Mouse (Mus musculus) hindbrain, embryonic 13.5 days (tissue): Measurements from ENCODE around the gene Nkap. TPM values are rescaled to one million over a fixed set of nuclear protein-coding genes. Genes with fewer than 3 reads are reported as not detected.
"Not testable (repeated sequence)": the region's sequence is repeated elsewhere in the genome, so short reads cannot be mapped to it uniquely, and the experiment has no call there.

Experiments
- ATAC-seq: fragments of 200-750 bp; cut with Nextera tagmentation; 2 replicates; pipeline ENCODE4 v1.8.0; 2017; ENCODE audit warnings: moderate TSS enrichment; ENCODE audit not compliant: low FRiP score
- H3K27ac ChIP-seq: fragments of 300-500 bp; sonication (generic); 2 replicates; pipeline ENCODE4 v1.5.1; 2015; ENCODE audit warnings: inconsistent platforms, mild to moderate bottlenecking, moderate library complexity
- H3K27me3 ChIP-seq: fragments of 300-500 bp; sonication (generic); 2 replicates; pipeline ENCODE4 v1.6.1; 2015; ENCODE audit warnings: mild to moderate bottlenecking, inconsistent platforms
- H3K36me3 ChIP-seq: fragments of 300-500 bp; sonication (generic); 2 replicates; pipeline ENCODE4 v1.6.1; 2015; ENCODE audit warnings: mild to moderate bottlenecking, inconsistent platforms
- H3K4me1 ChIP-seq: fragments of 300-500 bp; sonication (generic); replicated peaks from 2 replicates; pipeline ENCODE4 v1.6.1; 2015; ENCODE audit warnings: inconsistent platforms
- H3K4me2 ChIP-seq: fragments of 300-500 bp; sonication (generic); 2 replicates; pipeline ENCODE4 v1.6.1; 2015; ENCODE audit warnings: inconsistent platforms, mild to moderate bottlenecking, moderate library complexity
- H3K4me3 ChIP-seq: fragments of 300-500 bp; sonication (generic); 2 replicates; pipeline ENCODE4 v1.5.1; 2015; ENCODE audit warnings: mild to moderate bottlenecking, inconsistent platforms
- H3K9ac ChIP-seq: fragments of 300-500 bp; sonication (generic); 2 replicates; pipeline ENCODE4 v1.6.1; 2015; ENCODE audit warnings: mild to moderate bottlenecking, inconsistent platforms
- H3K9me3 ChIP-seq: fragments of 300-500 bp; sonication (generic); 2 replicates; pipeline ENCODE4 v1.6.1; 2016; ENCODE audit warnings: inconsistent platforms
- WGBS: fragments of 180-500 bp; shearing (Covaris S2); methylation state at CpG from one replicate; pipeline ENCODE4 v1.1.7; 2015; 5-methylcytosine and 5-hydroxymethylcytosine counted together
- polyA plus RNA-seq: library from polyadenylated mRNA; unstranded; fragments of >200 nt; fragmentation: Nextera tagmentation; extraction: Ambion mirVana; gene quantifications from 2 replicates; pipeline ENCODE4 v1.2.1, GENCODE M21; 2015

Nkap gene
- 24.2 and 25.0 TPM in 2 replicates for polyA plus RNA-seq

DNA sequence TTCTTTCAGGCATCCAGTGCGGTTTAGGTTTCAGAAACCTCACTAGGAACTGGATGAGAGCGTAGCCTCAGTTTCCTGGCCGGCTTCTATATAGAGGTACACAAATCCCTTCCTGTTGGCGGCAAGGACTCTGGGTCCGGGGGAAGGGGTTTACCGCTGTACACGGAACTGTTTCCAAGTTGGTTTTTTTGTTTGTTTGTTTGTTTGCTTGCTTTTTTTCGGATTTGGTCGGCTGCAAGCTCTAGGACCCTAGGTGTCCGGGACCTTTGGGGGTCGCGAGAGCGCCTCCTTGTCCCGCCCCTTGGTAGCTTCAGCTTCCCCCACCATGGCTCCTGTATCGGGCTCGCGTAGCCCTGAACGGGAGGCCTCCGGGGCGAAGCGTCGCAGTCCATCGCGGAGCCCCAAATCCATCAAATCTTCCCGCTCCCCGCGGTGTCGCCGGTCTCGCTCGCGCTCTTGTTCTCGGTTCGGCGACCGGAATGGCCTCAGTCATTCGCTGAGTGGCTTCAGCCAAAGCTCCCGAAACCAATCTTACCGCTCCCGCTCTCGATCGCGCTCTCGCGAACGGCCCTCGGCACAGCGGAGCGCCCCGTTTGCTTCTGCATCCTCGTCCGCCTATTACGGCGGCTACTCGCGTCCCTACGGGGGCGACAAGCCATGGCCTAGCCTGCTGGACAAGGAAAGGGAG lies at the start of gene Nkap:
Gene Nkap, plus strand, starts transcription at position 125 of the 688 bp plus-strand sequence.
- Histone ChIP-seq H3K27me3 (no peaks in the 10 kb centered on the region), H3K4me3 (peak within 1 kb of the TSS; percentile 60), H3K4me2 (peak within 1 kb of the TSS; percentile 62), H3K9me3 (no peaks in the 10 kb centered on the region), H3K27ac (peak within 1 kb of the TSS; percentile 79), H3K9ac (peak within 1 kb of the TSS; percentile 79), H3K4me1 (peaks cover 14% of the 10 kb centered on the region), H3K36me3 (no peaks in the 10 kb centered on the region)
- peak; percentile 87 for ATAC-seq
- 10% methylated on average over 54 of the region's 58 CpGs for WGBS

GRCm38 (mm10) chrX:37080345-37080744 lies 46.2 kb upstream of the Nkap start:
- not testable (repeated sequence) for ATAC-seq, H3K4me3 ChIP-seq, H3K9me3 ChIP-seq, H3K4me2 ChIP-seq, H3K9ac ChIP-seq, H3K27me3 ChIP-seq, H3K27ac ChIP-seq
- H3K4me1 ChIP-seq = peaks cover 10% of the 10 kb centered on the region
- H3K36me3 ChIP-seq = peaks cover 11% of the 10 kb centered on the region
- WGBS = 73% methylated on average over 4 of the region's 4 CpGs

GRCm38 (mm10) chrX:37081194-37081593 lies 45.4 kb upstream of the Nkap start:
- no peaks in the 10 kb centered on the region for H3K27me3 ChIP-seq
- no peak overlapping the region for H3K4me2 ChIP-seq
- ATAC-seq = no peak
- H3K27ac ChIP-seq = no peak overlapping the region
- H3K4me3 ChIP-seq = no peak overlapping the region
- no peak overlapping the region for H3K9ac ChIP-seq
- 50% methylated on average over 6 of the region's 6 CpGs for whole genome bisulfite sequencing
- H3K4me1 ChIP-seq = peaks cover 10% of the 10 kb centered on the region
- no peaks in the 10 kb centered on the region for H3K9me3 ChIP-seq
- peaks cover 11% of the 10 kb centered on the region for H3K36me3 ChIP-seq

DNA sequence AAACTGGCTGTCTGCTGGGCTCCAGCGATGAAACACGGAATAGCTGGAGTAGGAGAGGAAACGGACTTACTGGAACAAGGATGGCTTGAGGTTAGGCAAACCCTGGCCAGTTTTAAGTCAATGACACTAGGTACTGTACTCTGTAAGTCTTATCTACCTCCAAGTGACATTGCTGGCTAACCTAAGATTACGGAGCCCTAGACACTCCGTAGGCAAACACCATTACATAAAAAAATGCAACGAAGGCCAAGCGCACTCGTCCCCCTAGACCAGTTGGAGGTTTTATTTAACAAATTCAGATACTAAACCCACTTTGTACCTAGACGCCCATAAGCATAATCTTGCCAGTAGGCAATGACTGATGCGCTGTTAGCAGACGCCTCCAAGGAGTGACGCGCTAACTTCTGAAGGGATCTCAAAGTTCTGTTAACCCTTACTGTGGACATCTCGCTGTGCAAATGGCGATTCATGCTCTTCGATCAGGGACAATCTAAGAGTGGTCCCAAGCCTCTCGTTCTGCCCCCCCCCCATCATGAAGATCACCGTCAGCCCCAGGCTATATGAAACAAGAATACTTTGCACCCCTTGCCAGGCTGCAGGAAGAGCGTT lies 42.2 kb upstream of the Nkap start:
- ATAC-seq = peak; percentile 47; the same call in 1 of the 2 replicates
- Histone ChIP-seq H3K4me1 (peaks cover 10% of the 10 kb centered on the region), H3K27ac (peak overlapping the region; percentile 92), H3K9ac (peak overlapping the region; percentile 81), H3K9me3 (no peaks in the 10 kb centered on the region), H3K36me3 (peaks cover 11% of the 10 kb centered on the region), H3K4me3 (peak overlapping the region; percentile 54), H3K4me2 (peak overlapping the region; percentile 80), H3K27me3 (no peaks in the 10 kb centered on the region)
- 16% methylated on average over 19 of the region's 19 CpGs for WGBS

DNA sequence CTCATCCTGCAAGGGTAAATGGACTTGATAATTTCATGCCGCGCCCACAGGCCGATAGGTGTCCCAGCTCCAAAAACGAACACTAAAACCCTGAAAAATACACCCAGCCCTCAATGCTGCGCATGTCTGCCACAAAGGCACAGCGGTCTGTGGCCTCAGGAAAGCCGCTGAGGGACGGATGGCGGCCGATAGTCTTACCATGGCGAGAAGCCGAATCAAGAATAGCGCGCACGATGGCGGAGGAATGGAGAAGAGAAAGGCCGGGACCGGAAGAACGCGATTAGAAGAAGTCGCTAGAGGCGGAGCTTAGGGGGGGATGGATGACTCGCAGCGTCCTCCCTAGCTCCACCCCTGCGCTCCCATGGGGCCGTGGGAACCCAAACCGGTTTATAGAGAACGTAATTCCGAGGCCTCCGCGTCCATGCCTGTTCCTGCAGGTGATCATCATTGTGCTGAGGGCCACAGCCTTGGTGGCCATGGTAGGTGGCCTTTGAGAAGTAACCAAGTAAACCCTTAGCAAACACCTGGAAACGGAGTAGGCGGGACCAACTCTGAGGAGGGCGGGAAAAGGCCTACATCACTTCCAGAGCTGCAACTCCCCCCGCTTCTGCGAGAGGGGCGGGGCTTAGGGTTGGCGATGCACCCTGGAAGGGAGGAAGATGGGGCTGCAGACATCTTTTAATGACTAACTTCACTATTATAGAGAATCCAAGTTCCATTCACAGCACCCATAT lies 41.5 kb upstream of the Nkap start, which contains the start of gene Rpl39:
Gene Rpl39, minus strand, starts transcription at position 476 of the 734 bp plus-strand sequence.
- peak; percentile 95 for ATAC-seq
- H3K4me3 ChIP-seq = peak within 1 kb of the TSS; percentile 54
- WGBS = 10% methylated on average over 38 of the region's 38 CpGs
- no peaks in the 10 kb centered on the region for H3K27me3 ChIP-seq
- peaks cover 10% of the 10 kb centered on the region for H3K4me1 ChIP-seq
- peak within 1 kb of the TSS; percentile 80 for H3K4me2 ChIP-seq
- peaks cover 11% of the 10 kb centered on the region for H3K36me3 ChIP-seq
- no peaks in the 10 kb centered on the region for H3K9me3 ChIP-seq
- peak within 1 kb of the TSS; percentile 81 for H3K9ac ChIP-seq
- peak within 1 kb of the TSS; percentile 92 for H3K27ac ChIP-seq

DNA sequence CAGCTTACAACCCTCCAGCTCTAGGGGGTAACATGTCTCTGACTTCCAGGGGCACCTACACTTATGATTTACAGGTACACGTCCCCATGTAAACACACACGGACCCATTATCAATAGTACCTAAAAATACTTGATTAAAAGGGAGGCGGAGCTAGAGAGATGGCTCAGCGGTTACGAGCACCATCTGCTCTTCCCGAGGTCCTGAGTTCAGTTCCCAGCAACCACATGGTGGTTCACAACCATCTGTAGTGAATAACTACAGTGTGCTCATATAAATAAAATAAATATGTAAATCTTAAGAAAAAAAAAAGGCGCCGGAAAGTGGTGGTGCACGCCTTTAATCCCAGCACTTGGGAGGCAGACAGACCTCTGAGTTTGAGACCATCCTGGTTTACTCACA lies 40.9 kb upstream of the Nkap start:
- 30% methylated on average over 9 of the region's 9 CpGs for WGBS
- ATAC-seq = no peak
- H3K36me3 ChIP-seq = peaks cover 11% of the 10 kb centered on the region
- peak overlapping the region; percentile 92 for H3K27ac ChIP-seq
- 0 out of 2 replicates have a peak overlapping the region, but pooled peaks have one; percentile 13 for H3K9ac ChIP-seq
- peak overlapping the region; percentile 47 for H3K4me2 ChIP-seq
- H3K4me3 ChIP-seq = peak overlapping the region; percentile 54
- peaks cover 10% of the 10 kb centered on the region for H3K4me1 ChIP-seq
- no peaks in the 10 kb centered on the region for H3K27me3 ChIP-seq
- no peaks in the 10 kb centered on the region for H3K9me3 ChIP-seq

- Histone ChIP-seq H3K27me3 (no peaks in the 10 kb centered on the region), H3K9ac (no peak overlapping the region), H3K4me2 (no peak overlapping the region), H3K36me3 (peaks cover 4% of the 10 kb centered on the region; the same call in 1 of the 2 replicates), H3K9me3 (no peaks in the 10 kb centered on the region), H3K4me1 (no peaks in the 10 kb centered on the region), H3K4me3 (no peak overlapping the region), H3K27ac (no peak overlapping the region)
- ATAC-seq = no peak
- 88% methylated on average over 1 of the region's 1 CpGs for WGBS
Observed at GRCm38 (mm10) chrX:37088778-37089177, 37.8 kb upstream of the Nkap start.

DNA sequence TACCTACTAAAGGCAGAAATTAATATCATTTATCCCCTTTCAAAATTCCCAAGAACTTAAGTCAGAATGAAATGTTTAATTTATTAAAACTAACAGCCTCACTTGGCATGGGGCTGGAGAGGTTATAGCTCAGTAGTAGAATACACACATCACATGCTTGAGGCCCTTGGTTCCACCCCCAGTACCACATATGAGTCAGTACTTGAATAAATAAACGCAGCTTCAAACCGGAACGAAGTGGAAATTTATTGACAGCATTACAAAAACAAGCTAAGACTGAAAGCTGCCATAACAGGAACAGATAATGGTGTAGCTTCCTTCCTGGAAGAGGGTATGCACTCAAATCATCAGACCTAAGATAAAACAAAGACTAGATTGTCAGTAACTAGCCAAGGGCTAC lies 35.1 kb upstream of the Nkap start:
- 88% methylated on average over 3 of the region's 3 CpGs for WGBS

GRCm38 (mm10) chrX:37095106-37095768 lies 31.4 kb upstream of the Nkap start:
- Histone ChIP-seq H3K27me3 (no peaks in the 10 kb centered on the region), H3K36me3 (peaks cover 20% of the 10 kb centered on the region), H3K9me3 (no peaks in the 10 kb centered on the region), H3K4me3 (no peak overlapping the region), H3K27ac (no peak overlapping the region), H3K4me2 (no peak overlapping the region), H3K9ac (no peak overlapping the region), H3K4me1 (no peaks in the 10 kb centered on the region)
- no peak for ATAC-seq
- WGBS = 94% methylated on average over 11 of the region's 11 CpGs

More for the DNA sequence above, 35.1 kb upstream of the Nkap start:
- no peaks in the 10 kb centered on the region for H3K4me1 ChIP-seq
- no peak overlapping the region for H3K4me3 ChIP-seq
- H3K36me3 ChIP-seq = peaks cover 4% of the 10 kb centered on the region; the same call in 1 of the 2 replicates
- no peaks in the 10 kb centered on the region for H3K9me3 ChIP-seq
- no peaks in the 10 kb centered on the region for H3K27me3 ChIP-seq
- ATAC-seq = no peak
- H3K27ac ChIP-seq = no peak overlapping the region
- H3K4me2 ChIP-seq = no peak overlapping the region
- H3K9ac ChIP-seq = no peak overlapping the region

DNA sequence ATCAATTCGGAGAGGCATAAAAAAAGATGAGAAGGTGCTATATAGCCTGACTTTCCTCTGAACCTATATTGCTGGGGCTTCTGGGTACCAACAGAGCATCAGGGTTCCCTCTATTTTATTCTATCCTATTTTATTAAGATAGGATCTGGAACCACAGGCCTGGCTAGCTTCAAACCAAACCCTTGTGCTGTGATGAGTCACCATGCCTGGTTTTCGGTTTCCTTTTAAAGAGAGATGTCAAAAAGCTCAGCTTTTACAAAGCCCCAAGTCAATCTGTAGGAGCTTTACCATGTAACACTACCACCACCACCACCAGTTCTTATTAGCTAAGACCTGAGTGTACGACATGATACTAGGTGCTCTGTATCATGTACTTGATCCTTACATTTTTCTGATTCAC lies 27.9 kb upstream of the Nkap start:
- Histone ChIP-seq H3K4me3 (no peak overlapping the region), H3K9ac (no peak overlapping the region), H3K36me3 (peaks cover 20% of the 10 kb centered on the region), H3K9me3 (no peaks in the 10 kb centered on the region), H3K27ac (no peak overlapping the region), H3K4me2 (no peak overlapping the region), H3K4me1 (no peaks in the 10 kb centered on the region), H3K27me3 (no peaks in the 10 kb centered on the region)
- ATAC-seq = no peak
- WGBS = 92% methylated on average over 3 of the region's 3 CpGs

- Histone ChIP-seq H3K4me1 (no peaks in the 10 kb centered on the region), H3K36me3 (peaks cover 8% of the 10 kb centered on the region), H3K4me2 (no peak overlapping the region), H3K9ac (no peak overlapping the region), H3K27ac (no peak overlapping the region), H3K9me3 (no peaks in the 10 kb centered on the region), H3K4me3 (no peak overlapping the region), H3K27me3 (no peaks in the 10 kb centered on the region)
- 83% methylated on average over 2 of the region's 2 CpGs for WGBS
- ATAC-seq = no peak
Observed at GRCm38 (mm10) chrX:37103826-37104225, 22.8 kb upstream of the Nkap start.
